Mouse (Mus musculus): ENCODE measurements around the gene Tomm20l. TPM values are rescaled to one million over a fixed set of nuclear protein-coding genes. Genes with fewer than 3 reads are reported as not detected.

Tomm20l gene
- polyA plus RNA-seq, 1 experiment from 2014 or later: not detected

DNA sequence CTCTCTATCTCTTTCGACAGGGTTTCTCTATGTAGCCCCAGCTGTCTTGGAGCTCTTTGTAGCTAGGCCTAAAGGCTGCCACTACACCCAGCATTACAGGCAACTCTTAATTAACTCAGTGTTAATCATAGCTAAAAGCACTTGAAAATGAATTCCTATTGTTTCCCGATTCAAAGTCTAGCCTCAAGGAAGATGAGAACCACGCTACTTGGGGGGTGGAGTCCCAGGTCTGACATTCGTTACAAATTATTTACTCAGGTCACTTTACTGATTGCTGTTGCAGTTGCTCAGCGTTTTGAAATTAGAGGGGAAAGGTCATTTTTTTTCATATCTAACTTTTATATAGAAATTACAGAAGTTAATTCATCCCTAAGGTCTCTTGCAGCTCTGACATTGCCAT lies 24.4 kb downstream of the Tomm20l start:
- Histone ChIP-seq H3K4me2 (peak overlapping the region; percentile 91), H3K36me3 (peaks cover 23% of the 10 kb centered on the region), H3K27me3 (no peaks in the 10 kb centered on the region), H3K27ac (replicated peaks) (no peak overlapping the region), H3K9ac (peak overlapping the region; percentile 16; the same call in 1 of the 2 replicates), H3K4me1 (replicated peaks) (peaks cover 43% of the 10 kb centered on the region), H3K4me3 (peak overlapping the region; percentile 99), H3K9me3 (no peaks in the 10 kb centered on the region)
- WGBS: 35% methylated on average over 5 of the region's 5 CpGs
- ATAC-seq (ENCODE audit: low FRiP score, low read depth): no peak

DNA sequence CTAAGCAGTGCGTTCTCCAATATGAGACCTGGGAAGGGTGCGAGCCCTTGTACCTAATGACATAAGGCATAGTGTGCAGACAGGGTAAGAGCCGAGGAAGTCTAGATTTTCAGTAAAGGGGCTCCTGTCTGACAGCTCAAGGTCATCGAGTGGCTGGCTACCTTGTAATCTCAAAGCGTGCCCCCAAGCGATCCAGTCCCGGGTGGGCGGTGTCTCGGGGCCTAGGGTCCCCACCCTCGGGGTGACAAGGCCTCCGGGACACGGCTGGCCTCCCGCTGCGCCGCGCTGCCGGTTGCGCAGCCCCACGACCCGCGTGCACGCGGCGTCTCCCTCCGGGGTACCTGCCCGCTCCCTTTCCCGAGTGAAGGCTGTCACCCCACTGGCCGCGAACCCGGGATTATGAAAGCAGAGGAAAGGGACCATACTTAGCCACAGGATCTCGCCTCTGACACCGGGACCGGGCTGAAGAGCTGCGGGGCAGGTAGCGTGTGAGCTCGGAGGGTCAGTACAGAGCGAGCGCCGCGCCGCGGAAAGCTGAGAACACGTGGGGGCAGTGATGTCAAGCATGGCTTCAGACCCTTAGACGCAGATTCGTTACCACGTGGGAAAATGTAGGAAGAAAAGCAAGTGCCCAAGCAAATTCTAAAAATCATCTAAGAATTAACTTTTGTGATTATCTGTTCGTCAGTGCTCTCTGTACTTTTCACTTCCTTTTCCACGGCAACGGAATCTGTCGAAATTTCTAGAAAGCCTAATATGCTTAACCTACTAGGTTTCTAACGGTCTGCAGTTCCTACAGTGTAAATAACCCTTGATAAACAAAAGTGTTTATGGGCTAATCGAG lies 25.1 kb downstream of the Tomm20l start, which contains the start of the genes Timm9 and 2700049A03Rik:
Gene Timm9, minus strand, starts transcription at position 555 of the 844 bp plus-strand sequence.
Gene 2700049A03Rik, plus strand, starts transcription at position 719 of the 844 bp plus-strand sequence.
- H3K9me3 ChIP-seq: no peaks in the 10 kb centered on the region
- H3K36me3 ChIP-seq: peaks cover 23% of the 10 kb centered on the region
- WGBS: under 1% methylated on average over 52 of the region's 52 CpGs
- no peaks in the 10 kb centered on the region for H3K27me3 ChIP-seq
- H3K4me3 ChIP-seq: peak within 1 kb of the TSS; percentile 99
- peaks cover 43% of the 10 kb centered on the region for H3K4me1 ChIP-seq (replicated peaks)
- ATAC-seq (ENCODE audit: low FRiP score, low read depth): peak; percentile 93
- H3K9ac ChIP-seq: peak within 1 kb of the TSS; percentile 84
- H3K4me2 ChIP-seq: peak within 1 kb of the TSS; percentile 91
- H3K27ac ChIP-seq (replicated peaks): peak within 1 kb of the TSS; percentile 77

- H3K9ac ChIP-seq: peak overlapping the region; percentile 84
- ATAC-seq (ENCODE audit: low FRiP score, low read depth): peak; percentile 83
- under 1% methylated on average over 30 of the region's 30 CpGs for WGBS
Measured at GRCm38 (mm10) chr12:71136974-71137491, 25.8 kb downstream of the Tomm20l start.

DNA sequence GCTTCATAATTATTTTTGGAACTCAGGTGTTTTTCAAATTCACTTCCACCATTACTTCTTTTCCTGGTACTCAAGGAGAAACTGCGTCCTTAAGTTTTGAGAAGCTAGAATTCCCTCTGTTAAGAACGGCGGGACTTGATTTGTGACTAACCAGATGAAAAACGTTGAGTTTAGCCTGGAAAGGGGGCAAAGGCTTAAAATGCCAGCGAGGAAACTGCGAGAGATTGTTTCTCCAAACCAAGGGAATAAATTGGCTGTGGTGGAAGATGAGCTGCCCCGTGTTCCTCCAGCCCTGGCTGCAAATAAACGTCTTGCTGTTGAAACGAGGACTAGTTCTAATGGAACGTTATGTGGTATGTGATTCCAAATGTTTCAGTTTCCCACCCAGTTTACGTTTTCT lies 26.5 kb downstream of the Tomm20l start:
- whole genome bisulfite sequencing: 9% methylated on average over 10 of the region's 11 CpGs
- Histone ChIP-seq H3K36me3 (peaks cover 20% of the 10 kb centered on the region), H3K9me3 (no peaks in the 10 kb centered on the region), H3K27ac (replicated peaks) (no peak overlapping the region), H3K9ac (peak overlapping the region; percentile 32), H3K4me3 (peak overlapping the region; percentile 99), H3K27me3 (no peaks in the 10 kb centered on the region), H3K4me2 (peak overlapping the region; percentile 91), H3K4me1 (replicated peaks) (peaks cover 43% of the 10 kb centered on the region)
- no peak for ATAC-seq (ENCODE audit: low FRiP score, low read depth)

More at GRCm38 (mm10) chr12:71136974-71137491, 25.8 kb downstream of the Tomm20l start:
- Histone ChIP-seq H3K27ac (replicated peaks) (peak overlapping the region; percentile 77), H3K4me1 (replicated peaks) (peaks cover 43% of the 10 kb centered on the region), H3K36me3 (peaks cover 20% of the 10 kb centered on the region), H3K4me3 (peak overlapping the region; percentile 99), H3K4me2 (peak overlapping the region; percentile 91), H3K9me3 (no peaks in the 10 kb centered on the region), H3K27me3 (no peaks in the 10 kb centered on the region)

DNA sequence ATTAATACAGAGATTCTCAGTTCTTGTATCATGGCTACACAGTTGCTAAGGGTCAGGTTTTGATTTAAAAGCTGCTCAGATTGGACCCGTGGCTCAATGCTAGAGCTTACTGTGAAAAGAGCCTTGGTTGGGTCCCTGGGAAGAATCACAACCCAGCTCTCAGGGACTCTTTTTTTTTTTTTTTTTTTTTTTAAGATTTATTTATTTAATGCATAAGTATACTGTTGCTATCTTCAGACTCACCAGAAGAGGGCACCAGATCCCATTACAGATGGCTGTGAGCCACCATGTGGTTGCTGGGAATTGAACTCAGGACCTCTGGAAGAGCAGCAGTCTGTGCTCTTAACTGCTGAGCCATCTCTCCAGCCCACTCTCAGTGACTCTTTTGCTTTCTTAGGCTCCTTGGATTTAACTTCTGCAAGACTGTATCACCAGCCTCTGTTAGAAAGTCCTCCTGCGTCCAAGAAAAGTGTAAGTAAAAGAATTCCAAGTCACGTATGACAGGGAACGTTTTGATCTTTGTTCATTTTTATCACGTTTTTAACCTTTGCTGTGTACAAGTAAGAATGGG lies 28.1 kb downstream of the Tomm20l start:
- Histone ChIP-seq H3K27me3 (no peaks in the 10 kb centered on the region), H3K36me3 (peaks cover 32% of the 10 kb centered on the region), H3K4me3 (no peak overlapping the region), H3K27ac (replicated peaks) (no peak overlapping the region), H3K9me3 (no peaks in the 10 kb centered on the region), H3K4me2 (0 out of 2 replicates have a peak overlapping the region, but pooled peaks have one; percentile 91), H3K4me1 (replicated peaks) (peaks cover 42% of the 10 kb centered on the region), H3K9ac (no peak overlapping the region)
- 79% methylated on average over 5 of the region's 5 CpGs for WGBS
- ATAC-seq (ENCODE audit: low FRiP score, low read depth): no peak

DNA sequence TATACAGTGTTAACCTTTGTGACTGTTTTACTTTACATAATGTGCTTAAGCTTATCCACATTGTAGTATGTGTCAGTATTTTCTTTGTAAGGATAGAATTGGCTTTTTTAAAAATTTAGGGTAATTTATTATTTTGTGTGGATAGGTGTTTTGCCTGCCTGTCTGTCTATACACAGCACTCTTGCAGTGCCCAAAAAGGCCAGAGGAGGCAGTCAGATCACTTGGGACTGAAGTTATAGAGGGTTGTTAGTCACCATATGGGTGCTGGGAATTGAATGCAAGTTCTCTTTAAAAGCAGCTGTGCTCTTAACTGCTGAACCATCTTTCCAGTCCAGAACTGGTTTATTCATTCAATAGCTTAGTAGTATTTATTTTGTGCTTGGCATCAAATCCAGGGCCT lies 30.0 kb downstream of the Tomm20l start:
- Histone ChIP-seq H3K9ac (no peak overlapping the region), H3K4me2 (no peak overlapping the region), H3K4me3 (no peak overlapping the region), H3K4me1 (replicated peaks) (peaks cover 28% of the 10 kb centered on the region), H3K36me3 (peaks cover 40% of the 10 kb centered on the region), H3K27me3 (no peaks in the 10 kb centered on the region), H3K9me3 (no peaks in the 10 kb centered on the region), H3K27ac (replicated peaks) (no peak overlapping the region)
- ATAC-seq (ENCODE audit: low FRiP score, low read depth): no peak

GRCm38 (mm10) chr12:71147641-71148040 lies 36.4 kb downstream of the Tomm20l start:
- Histone ChIP-seq H3K4me2 (no peak overlapping the region), H3K27me3 (no peaks in the 10 kb centered on the region), H3K36me3 (peaks cover 53% of the 10 kb centered on the region), H3K27ac (replicated peaks) (no peak overlapping the region), H3K4me1 (replicated peaks) (no peaks in the 10 kb centered on the region), H3K4me3 (no peak overlapping the region), H3K9ac (no peak overlapping the region), H3K9me3 (no peaks in the 10 kb centered on the region)
- WGBS: 87% methylated on average over 3 of the region's 3 CpGs
- ATAC-seq (ENCODE audit: low FRiP score, low read depth): no peak

DNA sequence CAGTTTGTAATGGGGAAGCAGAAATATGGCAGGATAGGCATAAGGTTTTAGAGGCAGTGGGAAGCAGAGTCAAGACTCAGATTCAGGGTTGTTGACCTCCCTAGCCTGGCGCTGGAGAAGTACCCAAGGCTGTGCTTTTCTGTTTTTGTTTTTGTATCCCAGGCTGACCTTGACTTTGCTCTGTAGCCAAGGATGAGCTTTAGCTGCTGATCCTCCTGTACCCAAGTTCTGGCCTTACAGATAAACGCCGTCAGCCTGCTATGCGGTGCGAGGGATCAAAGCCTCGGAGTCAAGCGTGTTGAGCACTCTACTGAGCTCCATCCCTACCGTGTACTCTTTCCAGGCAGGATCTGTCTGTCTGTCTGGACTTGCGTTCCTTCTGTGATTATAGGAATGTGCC lies 37.6 kb downstream of the Tomm20l start:
- no peaks in the 10 kb centered on the region for H3K9me3 ChIP-seq
- WGBS: 96% methylated on average over 9 of the region's 9 CpGs
- H3K36me3 ChIP-seq: peaks cover 51% of the 10 kb centered on the region
- no peak overlapping the region for H3K4me2 ChIP-seq
- no peak overlapping the region for H3K9ac ChIP-seq
- no peak overlapping the region for H3K4me3 ChIP-seq
- H3K27ac ChIP-seq (replicated peaks): no peak overlapping the region
- H3K4me1 ChIP-seq (replicated peaks): no peaks in the 10 kb centered on the region
- H3K27me3 ChIP-seq: no peaks in the 10 kb centered on the region
- ATAC-seq (ENCODE audit: low FRiP score, low read depth): no peak

- 89% methylated on average over 6 of the region's 6 CpGs for WGBS
- Histone ChIP-seq H3K4me1 (replicated peaks) (no peaks in the 10 kb centered on the region), H3K36me3 (peaks cover 49% of the 10 kb centered on the region), H3K4me3 (no peak overlapping the region), H3K9ac (no peak overlapping the region), H3K4me2 (no peak overlapping the region), H3K9me3 (no peaks in the 10 kb centered on the region), H3K27me3 (no peaks in the 10 kb centered on the region), H3K27ac (replicated peaks) (no peak overlapping the region)
- ATAC-seq (ENCODE audit: low FRiP score, low read depth): no peak
Measured at GRCm38 (mm10) chr12:71149456-71149855, 38.2 kb downstream of the Tomm20l start.

GRCm38 (mm10) chr12:71150167-71150566 lies 38.9 kb downstream of the Tomm20l start:
- H3K4me2 ChIP-seq: no peak overlapping the region
- no peaks in the 10 kb centered on the region for H3K4me1 ChIP-seq (replicated peaks)
- no peaks in the 10 kb centered on the region for H3K9me3 ChIP-seq
- H3K36me3 ChIP-seq: peaks cover 54% of the 10 kb centered on the region
- H3K9ac ChIP-seq: no peak overlapping the region
- no peak overlapping the region for H3K27ac ChIP-seq (replicated peaks)
- no peaks in the 10 kb centered on the region for H3K27me3 ChIP-seq
- H3K4me3 ChIP-seq: no peak overlapping the region
- 98% methylated on average over 8 of the region's 8 CpGs for WGBS
- no peak for ATAC-seq (ENCODE audit: low FRiP score, low read depth)

GRCm38 (mm10) chr12:71154979-71155378 lies 43.8 kb downstream of the Tomm20l start:
- Histone ChIP-seq H3K27ac (replicated peaks) (no peak overlapping the region), H3K4me3 (no peak overlapping the region), H3K27me3 (no peaks in the 10 kb centered on the region), H3K9ac (no peak overlapping the region), H3K9me3 (no peaks in the 10 kb centered on the region), H3K4me2 (no peak overlapping the region), H3K36me3 (peaks cover 69% of the 10 kb centered on the region), H3K4me1 (replicated peaks) (no peaks in the 10 kb centered on the region)
- WGBS: 95% methylated on average over 6 of the region's 6 CpGs
- ATAC-seq (ENCODE audit: low FRiP score, low read depth): no peak

GRCm38 (mm10) chr12:71157974-71158373 lies 46.7 kb downstream of the Tomm20l start:
- Histone ChIP-seq H3K27ac (replicated peaks) (no peak overlapping the region), H3K4me3 (no peak overlapping the region), H3K9me3 (no peaks in the 10 kb centered on the region), H3K4me2 (no peak overlapping the region), H3K36me3 (peaks cover 76% of the 10 kb centered on the region), H3K4me1 (replicated peaks) (no peaks in the 10 kb centered on the region), H3K9ac (no peak overlapping the region), H3K27me3 (no peaks in the 10 kb centered on the region)
- 92% methylated on average over 6 of the region's 6 CpGs for WGBS
- ATAC-seq (ENCODE audit: low FRiP score, low read depth): no peak

All from hindbrain, embryonic 15.5 days (tissue).